Mouse (Mus musculus) limb, embryonic 10.5 days (tissue): Measurements from ENCODE around the gene Fam78a. TPM values are rescaled to one million over a fixed set of nuclear protein-coding genes. Genes with fewer than 3 reads are reported as not detected.

Experiments used
- DNase-seq: peaks from one replicate; pipeline ENCODE4 v3.0.0-alpha.2; 2017; ENCODE audit warnings: low spot score
- H3K27ac ChIP-seq: fragments of 300-500 bp; sonication (generic); 2 replicates; pipeline ENCODE4 v1.5.1; 2016; ENCODE audit warnings: mild to moderate bottlenecking
- H3K27me3 ChIP-seq: fragments of 300-500 bp; sonication (generic); 2 replicates; pipeline ENCODE4 v1.6.1; 2016; ENCODE audit warnings: low read depth, mild to moderate bottlenecking; ENCODE audit not compliant: poor library complexity, severe bottlenecking
- H3K36me3 ChIP-seq: fragments of 300-500 bp; sonication (generic); 2 replicates; pipeline ENCODE4 v1.6.1; 2016; ENCODE audit warnings: mild to moderate bottlenecking, moderate library complexity
- H3K4me1 ChIP-seq: fragments of 300-500 bp; sonication (generic); 2 replicates; pipeline ENCODE4 v1.6.1; 2016
- H3K4me3 ChIP-seq: fragments of 300-500 bp; sonication (generic); 2 replicates; pipeline ENCODE4 v1.5.1; 2016; ENCODE audit warnings: mild to moderate bottlenecking, moderate library complexity
- H3K9me3 ChIP-seq: fragments of 300-500 bp; sonication (generic); replicated peaks from 2 replicates; pipeline ENCODE4 v1.6.1; 2016; ENCODE audit warnings: mild to moderate bottlenecking
- whole genome bisulfite sequencing: fragments of 180-500 bp; shearing (Covaris S2); methylation state at CpG from one replicate; pipeline ENCODE4 v1.1.7; 2016; 5-methylcytosine and 5-hydroxymethylcytosine counted together
- polyA plus RNA-seq: library from polyadenylated mRNA; unstranded; fragments of >200 nt; fragmentation: Nextera tagmentation; extraction: Ambion mirVana; gene quantifications from 2 replicates; pipeline ENCODE4 v1.2.1, GENCODE M21; 2016

The Fam78a gene
- polyA plus RNA-seq, 1 experiment from 2014 or later = 2.0 TPM

GRCm38 (mm10) chr2:32077744-32078143 lies 6.9 kb downstream of the Fam78a start:
- WGBS = 79% methylated on average over 10 of the region's 10 CpGs
- H3K27ac ChIP-seq = no peak overlapping the region
- H3K4me3 ChIP-seq = no peak overlapping the region
- peaks cover 28% of the 10 kb centered on the region for H3K27me3 ChIP-seq
- H3K4me1 ChIP-seq = peaks cover 16% of the 10 kb centered on the region
- H3K36me3 ChIP-seq = no peaks in the 10 kb centered on the region
- H3K9me3 ChIP-seq = no peaks in the 10 kb centered on the region
- DNase-seq = no peak

GRCm38 (mm10) chr2:32075368-32075767 lies 9.3 kb downstream of the Fam78a start:
- WGBS = 76% methylated on average over 7 of the region's 7 CpGs
- H3K9me3 ChIP-seq = no peaks in the 10 kb centered on the region
- no peak for DNase-seq
- H3K4me1 ChIP-seq = peaks cover 8% of the 10 kb centered on the region; the same call in 1 of the 2 replicates
- 0 out of 2 replicates have a peak, but pooled peaks cover 6% of the 10 kb centered on the region for H3K27me3 ChIP-seq
- no peaks in the 10 kb centered on the region for H3K36me3 ChIP-seq
- no peak overlapping the region for H3K27ac ChIP-seq
- H3K4me3 ChIP-seq = no peak overlapping the region

GRCm38 (mm10) chr2:32074404-32074803 lies 10.3 kb downstream of the Fam78a start:
- H3K36me3 ChIP-seq = no peaks in the 10 kb centered on the region
- H3K4me3 ChIP-seq = no peak overlapping the region
- peaks cover 8% of the 10 kb centered on the region; the same call in 1 of the 2 replicates for H3K4me1 ChIP-seq
- no peak for DNase-seq
- 68% methylated on average over 8 of the region's 8 CpGs for WGBS
- no peaks in the 10 kb centered on the region for H3K27me3 ChIP-seq
- H3K9me3 ChIP-seq = no peaks in the 10 kb centered on the region
- H3K27ac ChIP-seq = no peak overlapping the region

GRCm38 (mm10) chr2:32070747-32071146 lies 13.9 kb downstream of the Fam78a start:
- Histone ChIP-seq H3K27me3 (peaks cover 13% of the 10 kb centered on the region), H3K27ac (no peak overlapping the region), H3K4me3 (no peak overlapping the region), H3K36me3 (no peaks in the 10 kb centered on the region), H3K4me1 (peaks cover 16% of the 10 kb centered on the region), H3K9me3 (no peaks in the 10 kb centered on the region)
- DNase-seq = no peak
- WGBS = 91% methylated on average over 10 of the region's 10 CpGs

- H3K36me3 ChIP-seq = no peaks in the 10 kb centered on the region
- H3K4me3 ChIP-seq = peak overlapping the region; percentile 30
- 0 out of 2 replicates have a peak overlapping the region, but pooled peaks have one; percentile 42 for H3K27ac ChIP-seq
- 53% methylated on average over 31 of the region's 31 CpGs for WGBS
- H3K9me3 ChIP-seq = no peaks in the 10 kb centered on the region
- DNase-seq = no peak
- H3K4me1 ChIP-seq = peaks cover 14% of the 10 kb centered on the region
- H3K27me3 ChIP-seq = peaks cover 13% of the 10 kb centered on the region
Measured at GRCm38 (mm10) chr2:32068811-32069607, 15.6 kb downstream of the Fam78a start.

GRCm38 (mm10) chr2:32066005-32066404 lies 18.7 kb downstream of the Fam78a start:
- no peaks in the 10 kb centered on the region for H3K36me3 ChIP-seq
- peaks cover 13% of the 10 kb centered on the region for H3K27me3 ChIP-seq
- H3K4me1 ChIP-seq = peaks cover 20% of the 10 kb centered on the region
- H3K4me3 ChIP-seq = no peak overlapping the region
- no peaks in the 10 kb centered on the region for H3K9me3 ChIP-seq
- no peak for DNase-seq
- 77% methylated on average over 4 of the region's 4 CpGs for WGBS
- H3K27ac ChIP-seq = no peak overlapping the region

GRCm38 (mm10) chr2:32065371-32065791 lies 19.3 kb downstream of the Fam78a start:
- peaks cover 22% of the 10 kb centered on the region for H3K4me1 ChIP-seq
- no peak overlapping the region for H3K4me3 ChIP-seq
- H3K27me3 ChIP-seq = peaks cover 13% of the 10 kb centered on the region
- no peak for DNase-seq
- no peaks in the 10 kb centered on the region for H3K36me3 ChIP-seq
- WGBS = 84% methylated on average over 5 of the region's 5 CpGs
- H3K9me3 ChIP-seq = no peaks in the 10 kb centered on the region
- H3K27ac ChIP-seq = no peak overlapping the region

GRCm38 (mm10) chr2:32064913-32065312 lies 19.7 kb downstream of the Fam78a start:
- peaks cover 24% of the 10 kb centered on the region for H3K4me1 ChIP-seq

GRCm38 (mm10) chr2:32063451-32064151 lies 21.1 kb downstream of the Fam78a start:
- Histone ChIP-seq H3K4me3 (no peak overlapping the region), H3K9me3 (no peaks in the 10 kb centered on the region), H3K27me3 (peaks cover 11% of the 10 kb centered on the region), H3K27ac (no peak overlapping the region), H3K36me3 (no peaks in the 10 kb centered on the region), H3K4me1 (peaks cover 16% of the 10 kb centered on the region)
- WGBS = 85% methylated on average over 7 of the region's 7 CpGs
- DNase-seq = no peak

More at GRCm38 (mm10) chr2:32064913-32065312, 19.7 kb downstream of the Fam78a start:
- no peak overlapping the region for H3K4me3 ChIP-seq
- no peaks in the 10 kb centered on the region for H3K9me3 ChIP-seq
- peaks cover 13% of the 10 kb centered on the region for H3K27me3 ChIP-seq
- DNase-seq = no peak
- H3K27ac ChIP-seq = no peak overlapping the region
- no peaks in the 10 kb centered on the region for H3K36me3 ChIP-seq
- 81% methylated on average over 13 of the region's 13 CpGs for WGBS

- WGBS = 87% methylated on average over 15 of the region's 15 CpGs
- no peak overlapping the region for H3K27ac ChIP-seq
- no peaks in the 10 kb centered on the region for H3K36me3 ChIP-seq
- H3K27me3 ChIP-seq = peaks cover 3% of the 10 kb centered on the region
- H3K4me3 ChIP-seq = no peak overlapping the region
- no peaks in the 10 kb centered on the region for H3K9me3 ChIP-seq
- H3K4me1 ChIP-seq = peaks cover 15% of the 10 kb centered on the region; the same call in 1 of the 2 replicates
- no peak for DNase-seq
Measured at GRCm38 (mm10) chr2:32062626-32063410, 21.8 kb downstream of the Fam78a start.

- Histone ChIP-seq H3K4me3 (no peak overlapping the region), H3K9me3 (no peaks in the 10 kb centered on the region), H3K4me1 (peaks cover 15% of the 10 kb centered on the region; the same call in 1 of the 2 replicates), H3K27me3 (no peaks in the 10 kb centered on the region), H3K36me3 (no peaks in the 10 kb centered on the region), H3K27ac (no peak overlapping the region)
- WGBS = 75% methylated on average over 12 of the region's 12 CpGs
- no peak for DNase-seq
Measured at GRCm38 (mm10) chr2:32061722-32062505, 22.7 kb downstream of the Fam78a start.

- Histone ChIP-seq H3K4me1 (peaks cover 15% of the 10 kb centered on the region; the same call in 1 of the 2 replicates), H3K27ac (no peak overlapping the region)
- WGBS = 86% methylated on average over 2 of the region's 2 CpGs
Measured at GRCm38 (mm10) chr2:32061189-32061588, 23.5 kb downstream of the Fam78a start.

More at GRCm38 (mm10) chr2:32061189-32061588, 23.5 kb downstream of the Fam78a start:
- no peaks in the 10 kb centered on the region for H3K27me3 ChIP-seq
- no peaks in the 10 kb centered on the region for H3K9me3 ChIP-seq
- no peak for DNase-seq
- H3K4me3 ChIP-seq = no peak overlapping the region
- H3K36me3 ChIP-seq = no peaks in the 10 kb centered on the region
